In the genomic region with DNA sequence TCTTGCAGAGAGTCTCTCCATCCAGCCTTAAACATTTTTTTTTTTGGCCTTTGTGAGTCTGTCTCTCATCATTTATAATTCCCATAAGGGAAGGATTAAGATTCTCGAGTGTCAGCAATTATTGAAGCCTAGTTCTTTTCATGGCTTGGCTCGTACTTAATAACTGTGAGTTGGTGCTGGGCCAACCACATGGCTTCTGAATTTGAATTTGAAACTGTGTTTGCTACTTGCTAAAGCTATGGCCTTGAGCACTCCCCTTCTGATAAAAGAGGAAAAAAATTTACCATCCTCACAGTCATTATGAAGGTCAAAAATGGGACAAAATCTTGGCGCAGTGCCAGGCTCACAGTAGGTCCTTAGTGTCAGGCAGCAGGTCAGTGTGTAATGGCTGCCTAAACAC, we compare ENCODE assay signal across 15 mouse cellular contexts.
DNase-seq lines count a peak whose midpoint lies in the region; ATAC-seq and TF ChIP-seq lines count a peak whose summit lies in the region.
"Had no signal": no experiment of that assay in that cellular context is flagged by ENCODE, and none has a peak within 500 bp of the region (broad histone marks: within the 10 kb centered on the region; RNA-seq: fewer than 3 reads in every experiment).

No protein-coding gene starts in this region.

- no peak for ATAC-seq in hindbrain, embryonic 15.5 days (ENCODE audit: low FRiP score, low read depth)
- ATAC-seq in hindbrain, embryonic 11.5 days (ENCODE audit: low FRiP score): no peak
- ATAC-seq in lung, embryonic 14.5 days (ENCODE audit: insufficient read depth): peak; percentile 26
- ATAC-seq in CD4-positive, CD25-positive, alpha-beta regulatory T cell, adult 4 months: no peak

- no peak for DNase-seq in hindbrain, embryonic 11.5 days (ENCODE audit: low spot score)
- DNase-seq in lung, embryonic 14.5 days: peak; percentile 90
- no peak for DNase-seq in lung, postnatal 25 days (ENCODE audit: low spot score)
- DNase-seq in adrenal gland, postnatal 10 days: peak; percentile 65
- DNase-seq in lung, postnatal 10 days: peak; percentile 25
- DNase-seq in T-cell, adult 2 months (ENCODE audit: low spot score): no peak
- DNase-seq: right cerebral cortex, adult 18-20 months had no signal

- TF ChIP-seq CTCF in lung, embryonic 14.5 days (IDR thresholded peaks at IDR 0.05; ENCODE audit: low read depth): no peak

- H3K9me3 ChIP-seq in hindbrain, embryonic 15.5 days: no peaks in the 10 kb centered on the region
- no peaks in the 10 kb centered on the region for H3K9me3 ChIP-seq in hindbrain, embryonic 11.5 days (ENCODE audit: control insufficient read depth, low read length)
- H3K9me3 ChIP-seq in lung, embryonic 14.5 days (ENCODE audit: low read depth, low read length): no peaks in the 10 kb centered on the region
- H3K9me3 ChIP-seq: embryonic facial prominence, embryonic 12.5 days; heart, embryonic 10.5 days; hindbrain, embryonic 13.5 days had no signal

- no peak overlapping the region for H3K9ac ChIP-seq in hindbrain, embryonic 15.5 days
- H3K9ac ChIP-seq in hindbrain, embryonic 11.5 days (ENCODE audit: low read depth, low read length): no peak overlapping the region
- no peak overlapping the region for H3K9ac ChIP-seq in lung, embryonic 14.5 days
- H3K9ac ChIP-seq: embryonic facial prominence, embryonic 12.5 days; hindbrain, embryonic 13.5 days; liver, embryonic 14.5 days had no signal

- no peaks in the 10 kb centered on the region for H3K36me3 ChIP-seq in hindbrain, embryonic 15.5 days
- no peaks in the 10 kb centered on the region for H3K36me3 ChIP-seq in hindbrain, embryonic 11.5 days (ENCODE audit: control insufficient read depth, insufficient read depth, low read length)
- H3K36me3 ChIP-seq in lung, embryonic 14.5 days (ENCODE audit: insufficient read depth): no peaks in the 10 kb centered on the region
- H3K36me3 ChIP-seq: embryonic facial prominence, embryonic 12.5 days; heart, embryonic 10.5 days; hindbrain, embryonic 13.5 days had no signal

- H3K27me3 ChIP-seq in hindbrain, embryonic 15.5 days: no peaks in the 10 kb centered on the region
- no peaks in the 10 kb centered on the region for H3K27me3 ChIP-seq in hindbrain, embryonic 11.5 days (ENCODE audit: control insufficient read depth, insufficient read depth, low read length)
- no peaks in the 10 kb centered on the region for H3K27me3 ChIP-seq in lung, embryonic 14.5 days (ENCODE audit: insufficient read depth, low read length)
- H3K27me3 ChIP-seq: CH12.LX; embryonic facial prominence, embryonic 12.5 days; hindbrain, embryonic 13.5 days had no signal

- H3K4me1 ChIP-seq in hindbrain, embryonic 15.5 days (replicated peaks): 0 out of 2 replicates have a peak, but pooled peaks cover 3% of the 10 kb centered on the region
- H3K4me1 ChIP-seq in hindbrain, embryonic 11.5 days (replicated peaks; ENCODE audit: control insufficient read depth, insufficient read depth, low read length): no peaks in the 10 kb centered on the region
- peaks cover 28% of the 10 kb centered on the region for H3K4me1 ChIP-seq in lung, embryonic 14.5 days (ENCODE audit: insufficient read depth)

- no peak overlapping the region for H3K4me3 ChIP-seq in hindbrain, embryonic 15.5 days
- H3K4me3 ChIP-seq in hindbrain, embryonic 11.5 days (ENCODE audit: low read depth, low read length): no peak overlapping the region
- no peak overlapping the region for H3K4me3 ChIP-seq in lung, embryonic 14.5 days (ENCODE audit: low read depth, low read length)
- H3K4me3 ChIP-seq: embryonic facial prominence, embryonic 12.5 days; heart, embryonic 10.5 days; hindbrain, embryonic 13.5 days; myocyte had no signal

- H3K4me2 ChIP-seq in hindbrain, embryonic 15.5 days: no peak overlapping the region
- no peak overlapping the region for H3K4me2 ChIP-seq in hindbrain, embryonic 11.5 days (replicated peaks; ENCODE audit: low read depth, low read length)
- no peak overlapping the region for H3K4me2 ChIP-seq in lung, embryonic 14.5 days
- H3K4me2 ChIP-seq: embryonic facial prominence, embryonic 12.5 days; hindbrain, embryonic 13.5 days had no signal

- H3K27ac ChIP-seq in hindbrain, embryonic 15.5 days (replicated peaks): 0 out of 2 replicates have a peak overlapping the region, but pooled peaks have one; percentile 7
- no peak overlapping the region for H3K27ac ChIP-seq in hindbrain, embryonic 11.5 days (ENCODE audit: low read depth, low read length)
- peak overlapping the region; percentile 89 for H3K27ac ChIP-seq in lung, embryonic 14.5 days (ENCODE audit: low read depth)
- H3K27ac ChIP-seq: embryonic facial prominence, embryonic 12.5 days; heart, embryonic 10.5 days; hindbrain, embryonic 13.5 days; liver, embryonic 14.5 days had no signal

- WGBS in hindbrain, embryonic 15.5 days: 44% methylated on average over 3 of the region's 3 CpGs
- 69% methylated on average over 3 of the region's 3 CpGs for WGBS in hindbrain, embryonic 11.5 days
- 40% methylated on average over 3 of the region's 3 CpGs for WGBS in lung, embryonic 14.5 days

Comparison
In these comparisons a context has a peak if more than half of its experiments do, and no peak if none do; other contexts are left out.
1. DNase-seq: peak in lung, embryonic 14.5 days (single experiment), adrenal gland, postnatal 10 days (single experiment) and lung, postnatal 10 days (single experiment); none in hindbrain, embryonic 11.5 days (single experiment), lung, postnatal 25 days (single experiment) and T-cell, adult 2 months (single experiment).